Mouse (Mus musculus): ENCODE results near the gene Tut1. TPM values are rescaled to one million over a fixed set of nuclear protein-coding genes. Genes with fewer than 3 reads are reported as not detected.

Tut1 gene
- total RNA-seq, 2 experiments from 2014 or later: 7.9 to 10.4 TPM

GRCm38 (mm10) chr19:8989066-8989566, 35.5 kb downstream of the Tut1 start, which contains the start of gene Ahnak:
Gene Ahnak, plus strand, starts transcription at chr19:8989284.
- DNase-seq: peak; percentile 96
- peak within 1 kb of the TSS; percentile 100 for H3K27ac ChIP-seq
- no peak for TF ChIP-seq CTCF (IDR thresholded peaks at IDR 0.05)
- H3K4me3 ChIP-seq: peak within 1 kb of the TSS; percentile 99
- intact Hi-C loops (cut with DNase I): no loop called here

DNA sequence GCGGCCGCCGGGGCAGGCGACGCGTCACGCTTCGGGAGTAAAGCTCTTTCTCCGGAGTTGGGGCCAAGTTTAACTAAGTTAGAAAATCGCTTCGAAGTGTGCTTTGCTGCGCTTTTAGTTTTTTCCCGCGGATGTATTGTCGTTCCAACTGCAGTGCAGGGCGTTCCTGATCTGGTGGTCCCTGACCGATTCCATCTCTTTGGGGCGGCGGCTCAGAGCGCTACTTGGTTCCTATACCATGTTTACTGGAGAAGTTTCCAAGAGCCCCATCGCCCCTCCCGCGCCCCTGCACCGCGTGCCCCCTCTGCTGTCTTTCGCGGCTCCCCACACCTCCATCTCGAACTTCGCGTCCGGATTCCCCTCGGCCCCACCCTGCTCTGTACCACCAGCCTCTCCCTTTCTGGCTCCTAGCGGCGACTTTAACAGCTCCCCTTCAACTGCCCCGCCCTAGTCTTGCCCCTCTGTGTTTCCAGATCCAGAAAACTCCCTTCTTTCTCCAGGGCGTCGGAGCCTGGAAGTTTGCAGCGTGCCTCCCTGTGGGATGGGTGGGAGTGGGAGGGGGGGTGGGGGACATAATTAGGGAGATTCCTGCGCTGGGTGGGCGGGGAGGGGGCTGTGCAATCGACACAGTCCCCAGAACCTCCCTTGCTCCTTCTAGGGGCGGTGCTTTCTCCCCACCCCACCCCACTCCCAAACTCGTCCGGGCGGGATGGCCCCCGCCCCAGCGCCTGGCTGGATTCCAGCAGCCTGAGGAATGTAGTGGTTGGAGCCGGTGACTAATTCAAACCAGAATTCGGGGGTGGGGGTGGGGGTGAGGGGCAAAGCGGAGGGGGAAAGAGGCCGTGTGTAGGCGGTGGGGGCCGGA, 36.2 kb downstream of the Tut1 start:
- peak; percentile 95 for DNase-seq
- Histone ChIP-seq H3K4me3 (peak overlapping the region; percentile 99), H3K27ac (peak overlapping the region; percentile 100)
- TF ChIP-seq CTCF (IDR thresholded peaks at IDR 0.05): peak; percentile 40
- intact Hi-C loops (cut with DNase I): loop anchor here (5.0 kb wide), 1 partner anchor 38 kb away; no protein-coding TSS in a partner anchor

- intact Hi-C loops (cut with DNase I): loop anchor here (5.0 kb wide), 1 partner anchor 37 kb away; no protein-coding TSS in a partner anchor
- TF ChIP-seq CTCF (IDR thresholded peaks at IDR 0.05): no peak
- Histone ChIP-seq H3K4me3 (peak overlapping the region; percentile 99), H3K27ac (peak overlapping the region; percentile 100)
- peak; percentile 49 for DNase-seq
Observed at GRCm38 (mm10) chr19:8990432-8991102, 36.9 kb downstream of the Tut1 start.

- no peak for TF ChIP-seq CTCF (IDR thresholded peaks at IDR 0.05)
- intact Hi-C loops (cut with DNase I): loop anchor here (5.0 kb wide), 1 partner anchor 36 kb away; no protein-coding TSS in a partner anchor
- peak overlapping the region; percentile 99 for H3K4me3 ChIP-seq
- DNase-seq: no peak
- peak overlapping the region; percentile 100 for H3K27ac ChIP-seq
Observed at GRCm38 (mm10) chr19:8991245-8991870, 37.7 kb downstream of the Tut1 start.

DNA sequence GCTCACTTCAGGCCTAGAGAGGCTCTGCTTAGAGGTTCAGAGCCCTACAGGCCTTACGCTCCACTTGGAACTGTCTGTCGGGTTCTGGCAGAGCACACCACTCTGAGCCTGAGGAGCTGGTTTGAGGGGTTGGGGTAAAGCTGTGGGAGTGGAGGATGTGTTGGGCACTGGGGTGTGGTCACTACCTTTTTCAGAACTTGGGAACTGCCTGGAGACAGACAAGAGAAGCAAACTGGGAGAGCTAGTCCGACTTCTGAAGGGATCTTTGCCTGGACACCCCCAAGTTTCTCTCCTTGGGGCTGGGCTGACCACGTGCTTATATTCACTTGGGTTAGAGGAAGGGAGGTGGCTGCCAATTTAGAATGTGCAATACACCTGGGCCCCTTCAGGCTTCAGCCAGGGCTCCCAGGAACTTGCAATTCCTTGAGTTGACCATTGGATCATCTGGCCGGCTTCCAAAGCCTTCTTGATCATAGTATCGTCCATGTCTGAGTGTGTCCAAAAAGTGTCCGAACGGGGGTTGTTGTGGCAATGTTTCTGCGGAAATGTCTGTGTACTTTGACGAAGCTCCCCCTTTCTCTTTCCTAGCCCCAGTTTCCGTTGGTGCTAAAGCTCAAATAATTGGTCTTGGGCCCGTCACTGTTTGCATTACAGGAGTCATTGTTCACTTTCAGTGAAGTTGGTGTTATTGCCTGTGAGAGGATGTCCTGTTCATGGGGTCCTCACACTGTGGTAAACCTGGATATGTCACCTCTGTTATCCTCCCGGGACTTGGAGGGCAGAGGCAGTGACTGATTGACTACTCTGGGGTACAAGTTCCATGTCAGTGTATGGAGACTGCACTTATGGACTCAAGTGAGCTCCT, 38.5 kb downstream of the Tut1 start:
- Histone ChIP-seq H3K27ac (peak overlapping the region; percentile 100), H3K4me3 (peak overlapping the region; percentile 99)
- intact Hi-C loops (cut with DNase I): loop anchor here (1.0 to 5.0 kb wide), 3 partner anchors 15 to 90 kb away; no protein-coding TSS in a partner anchor
- peak; percentile 69 for DNase-seq
- TF ChIP-seq CTCF (IDR thresholded peaks at IDR 0.05): no peak

GRCm38 (mm10) chr19:8992769-8993624, 39.4 kb downstream of the Tut1 start:
- DNase-seq: peak; percentile 93
- peak overlapping the region; percentile 99 for H3K4me3 ChIP-seq
- intact Hi-C loops (cut with DNase I): loop anchor here (1.0 to 5.0 kb wide), 3 partner anchors 16 to 89 kb away; no protein-coding TSS in a partner anchor
- peak overlapping the region; percentile 100 for H3K27ac ChIP-seq
- TF ChIP-seq CTCF (IDR thresholded peaks at IDR 0.05): peak; percentile 88

DNA sequence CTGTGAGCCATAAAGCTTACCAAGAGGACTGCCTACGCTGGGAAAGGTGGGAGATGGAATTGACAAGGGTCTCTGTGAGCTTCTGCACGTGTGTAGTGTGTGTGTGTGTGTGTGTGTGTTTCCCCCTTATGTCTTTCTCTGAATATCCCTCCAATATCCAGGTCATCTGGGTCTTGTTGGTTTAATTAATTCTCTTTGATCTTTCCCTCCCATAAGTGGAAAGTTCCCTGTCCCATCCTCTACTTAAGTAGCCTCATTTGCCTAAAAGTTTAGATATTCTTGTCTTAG, 39.9 kb downstream of the Tut1 start:
- no peak for TF ChIP-seq CTCF (IDR thresholded peaks at IDR 0.05)
- peak overlapping the region; percentile 99 for H3K4me3 ChIP-seq
- intact Hi-C loops (cut with DNase I): loop anchor here (2.0 to 5.0 kb wide), 2 partner anchors 17 to 34 kb away; no protein-coding TSS in a partner anchor
- DNase-seq: no peak
- H3K27ac ChIP-seq: peak overlapping the region; percentile 100

DNA sequence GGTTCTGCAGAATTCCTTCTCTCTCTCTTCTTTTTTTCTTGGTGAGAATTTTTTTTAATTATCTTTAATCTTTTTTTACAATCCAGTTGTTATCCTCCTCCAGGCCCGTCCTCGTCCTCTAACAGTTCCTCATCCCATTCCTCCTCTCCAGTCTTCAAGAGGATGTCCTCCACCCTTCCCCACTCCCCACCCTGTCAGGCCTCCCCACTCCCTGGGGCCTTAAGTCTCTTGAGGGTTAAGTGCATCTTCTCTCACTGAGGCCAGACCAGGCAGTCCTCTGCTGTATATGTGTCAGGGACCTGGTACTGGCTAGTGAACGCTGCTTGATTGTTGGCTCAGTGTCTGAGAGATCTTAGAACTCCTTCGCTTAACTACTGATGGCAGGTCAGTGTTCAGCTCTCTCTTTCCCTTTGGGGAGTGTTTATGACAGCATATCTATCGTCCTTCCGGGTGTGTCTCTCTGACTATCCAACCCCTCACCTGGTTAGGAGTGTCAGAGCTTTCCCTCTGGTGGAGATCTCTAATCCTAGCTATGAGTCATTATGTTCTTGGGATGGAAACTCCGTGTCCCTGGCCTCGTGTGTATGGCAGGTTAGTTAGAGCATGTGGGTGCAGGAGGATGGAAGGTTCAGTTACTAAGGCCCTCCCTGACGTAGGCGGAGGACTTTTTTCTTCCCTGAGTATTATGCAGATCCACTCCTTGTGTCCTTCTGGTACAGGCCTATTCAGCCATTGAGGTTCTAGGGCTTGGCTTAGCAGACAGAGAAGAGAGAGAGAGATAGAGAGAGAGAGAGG, 41.4 kb downstream of the Tut1 start:
- intact Hi-C loops (cut with DNase I): loop anchor here (5.0 kb wide), 1 partner anchor 32 kb away; no protein-coding TSS in a partner anchor
- peak overlapping the region; percentile 99 for H3K4me3 ChIP-seq
- peak overlapping the region; percentile 100 for H3K27ac ChIP-seq

DNA sequence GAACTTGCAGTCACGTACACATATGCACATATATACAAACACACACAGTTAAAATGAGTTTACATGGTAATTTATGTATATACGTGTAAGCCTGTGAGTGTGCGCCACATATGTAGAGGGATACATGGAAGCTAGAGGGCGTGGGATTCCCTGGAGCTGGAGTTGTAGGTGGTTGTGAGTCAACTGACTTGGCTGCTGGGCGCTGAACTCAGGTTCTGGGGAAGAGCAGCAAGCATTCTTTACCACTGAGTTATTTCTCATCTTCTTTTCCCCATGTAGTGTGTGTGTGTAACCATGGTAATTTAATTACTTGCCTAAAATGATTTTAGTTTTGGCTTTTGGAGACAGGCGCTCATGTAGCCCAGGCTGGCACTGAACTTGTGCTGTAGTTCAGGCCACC, 43.0 kb downstream of the Tut1 start:
- intact Hi-C loops (cut with DNase I): no loop called here
- Histone ChIP-seq H3K4me3 (peak overlapping the region; percentile 99), H3K27ac (peak overlapping the region; percentile 100)
- peak; percentile 16; the same call in 1 of the 2 replicates for TF ChIP-seq CTCF (IDR thresholded peaks at IDR 0.05)
- DNase-seq: no peak

More for the DNA sequence above, 41.4 kb downstream of the Tut1 start:
- no peak for DNase-seq
- no peak for TF ChIP-seq CTCF (IDR thresholded peaks at IDR 0.05)

GRCm38 (mm10) chr19:8997546-8997945, 43.9 kb downstream of the Tut1 start:
- peak; percentile 2; the same call in 1 of the 2 replicates for TF ChIP-seq CTCF (IDR thresholded peaks at IDR 0.05)
- peak overlapping the region; percentile 100 for H3K27ac ChIP-seq
- intact Hi-C loops (cut with DNase I): no loop called here
- peak; percentile 94 for DNase-seq
- peak overlapping the region; percentile 99 for H3K4me3 ChIP-seq

Data from gastrocnemius, adult 2 months (tissue).